Mouse (Mus musculus): ENCODE data around the gene Pdzd2.

DNA sequence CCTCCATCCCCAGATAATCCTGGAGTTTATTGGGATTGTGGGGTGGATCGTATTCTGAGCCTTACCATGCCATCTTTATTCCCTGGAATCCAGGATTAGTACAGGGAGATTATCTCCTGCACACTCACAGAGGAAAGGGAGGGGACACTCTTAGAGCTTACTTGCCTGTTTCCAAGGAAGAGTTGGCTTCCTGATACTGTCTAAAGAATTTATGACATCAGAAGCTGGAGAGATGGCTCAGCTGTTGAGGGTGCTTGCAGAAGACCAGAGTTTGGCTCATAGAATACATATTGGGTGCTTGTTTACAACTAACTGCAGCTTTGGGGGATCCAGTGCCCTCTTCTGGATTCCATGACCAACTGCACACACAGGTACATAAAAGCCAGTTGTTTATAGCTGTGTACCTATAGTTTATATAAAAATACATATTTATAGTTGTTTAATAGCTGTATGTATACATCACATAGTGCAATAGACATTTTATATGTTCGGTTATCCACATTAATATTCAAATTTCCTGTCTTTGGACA is 385.4 kb downstream of the Pdzd2 start:
- TF ChIP-seq CTCF (IDR thresholded peaks at IDR 0.05; ENCODE audit: extremely low read depth, insufficient read depth, insufficient read length, insufficient replicate concordance) (no peak), POLR2A (IDR thresholded peaks at IDR 0.05; ENCODE audit: low read depth, low read length) (no peak)

Data from spleen, adult 2 months (tissue).